In genomic region chr8:120335262-120336086, GRCm38 (mm10) we compare ENCODE assay signal across 8 mouse cellular contexts.
DNase-seq lines count a peak whose midpoint lies in the region; ATAC-seq and TF ChIP-seq lines count a peak whose summit lies in the region.

No protein-coding gene starts in this region.

- 1% methylated on average over 17 of the region's 17 CpGs for WGBS in hindbrain, embryonic 10.5 days
- WGBS in lung, embryonic 16.5 days, result 19% methylated on average over 17 of the region's 17 CpGs
- WGBS in small intestine, adult 2 months, result 14% methylated on average over 17 of the region's 17 CpGs

- H3K27ac ChIP-seq in layer of hippocampus, adult 2 months, result peak overlapping the region; percentile 82
- peak overlapping the region; percentile 94 for H3K27ac ChIP-seq in hindbrain, embryonic 10.5 days
- H3K27ac ChIP-seq in lung, embryonic 16.5 days (ENCODE audit: low read length), result peak overlapping the region; percentile 62
- H3K27ac ChIP-seq in small intestine, adult 2 months (ENCODE audit: insufficient read depth, low read depth, low read length), result peak overlapping the region; percentile 90

- no peak for DNase-seq in layer of hippocampus, adult 2 months (ENCODE audit: low spot score in 2 of 2)
- DNase-seq in layer of hippocampus, adult 9-10 months (ENCODE audit: low spot score), result no peak
- DNase-seq in cerebellum, postnatal 36 days, result peak; percentile 36 to 47
- peak; percentile 64 for DNase-seq in hindbrain, embryonic 10.5 days (ENCODE audit: low spot score)
- DNase-seq in thymus, postnatal 25 days, result no peak

- no peak for TF ChIP-seq CTCF in layer of hippocampus, adult 2 months (conservative IDR thresholded peaks at IDR 0.05)
- no peak for TF ChIP-seq CTCF in small intestine, adult 2 months (IDR thresholded peaks at IDR 0.05; ENCODE audit: extremely low read depth, insufficient read length, insufficient replicate concordance, low read depth, low read length)

- no peak for ATAC-seq in lung, embryonic 16.5 days (ENCODE audit: low read depth)
- ATAC-seq in megakaryocyte-erythroid progenitor cell, adult 5-6 weeks (replicated peaks; ENCODE audit: low FRiP score, low TSS enrichment, poor library complexity, severe bottlenecking), result no peak

- H3K27me3 ChIP-seq in hindbrain, embryonic 10.5 days (ENCODE audit: insufficient read depth, poor library complexity, severe bottlenecking), result peaks cover 60% of the 10 kb centered on the region
- no peaks in the 10 kb centered on the region for H3K27me3 ChIP-seq in lung, embryonic 16.5 days (ENCODE audit: control insufficient read depth, insufficient read depth, low read depth, low read length)
- no peaks in the 10 kb centered on the region for H3K27me3 ChIP-seq in small intestine, adult 2 months (ENCODE audit: control insufficient read depth, insufficient read depth, low read length)

- no peaks in the 10 kb centered on the region for H3K36me3 ChIP-seq in hindbrain, embryonic 10.5 days
- no peaks in the 10 kb centered on the region for H3K36me3 ChIP-seq in lung, embryonic 16.5 days (ENCODE audit: control insufficient read depth, insufficient read depth, low read length)
- no peaks in the 10 kb centered on the region for H3K36me3 ChIP-seq in small intestine, adult 2 months (ENCODE audit: control insufficient read depth, insufficient read depth, low read length)

- H3K4me1 ChIP-seq in hindbrain, embryonic 10.5 days (replicated peaks), result peaks cover 97% of the 10 kb centered on the region
- H3K4me1 ChIP-seq in lung, embryonic 16.5 days (replicated peaks; ENCODE audit: control insufficient read depth, insufficient read depth, low read length), result peaks cover 27% of the 10 kb centered on the region
- peaks cover 31% of the 10 kb centered on the region for H3K4me1 ChIP-seq in small intestine, adult 2 months (ENCODE audit: control insufficient read depth, insufficient read depth, insufficient read length, low read length)

- TF ChIP-seq POLR2A in small intestine, adult 2 months (IDR thresholded peaks at IDR 0.05; ENCODE audit: low read depth, low read length), result no peak

- H3K9ac ChIP-seq in lung, embryonic 16.5 days (ENCODE audit: low read length), result peak overlapping the region; percentile 48

- H3K4me3 ChIP-seq in layer of hippocampus, adult 2 months, result peak overlapping the region; percentile 40
- peak overlapping the region; percentile 40 for H3K4me3 ChIP-seq in hindbrain, embryonic 10.5 days
- H3K4me3 ChIP-seq in lung, embryonic 16.5 days (ENCODE audit: low read length), result peak overlapping the region; percentile 12
- H3K4me3 ChIP-seq in small intestine, adult 2 months (ENCODE audit: low read depth, low read length), result peak overlapping the region; percentile 61

- H3K9me3 ChIP-seq in hindbrain, embryonic 10.5 days, result peaks cover 6% of the 10 kb centered on the region
- H3K9me3 ChIP-seq in lung, embryonic 16.5 days (ENCODE audit: control insufficient read depth, low read length), result no peaks in the 10 kb centered on the region

- peak overlapping the region; percentile 42 for H3K4me2 ChIP-seq in lung, embryonic 16.5 days (ENCODE audit: low read depth, low read length)

Comparison
In these comparisons a context has a peak if more than half of its experiments do, and no peak if none do; other contexts are left out.
1. DNase-seq: peak in cerebellum, postnatal 36 days (2 of 2) and hindbrain, embryonic 10.5 days (single experiment); none in layer of hippocampus, adult 2 months (0 of 2), layer of hippocampus, adult 9-10 months (single experiment) and thymus, postnatal 25 days (single experiment).
2. Peak in every context shown above with its lines, with median percentiles within 50 percentile points of each other: H3K27ac ChIP-seq and H3K4me3 ChIP-seq.